Mouse (Mus musculus) spleen, embryonic (tissue): ENCODE measurements around the gene Cacna2d3.

ENCODE experiments used
- CTCF ChIA-PET: fragments of 350-600 bp; sonication (Branson Sonifier 250); formaldehyde crosslinking; loops from one replicate; lab custom pipeline; 2022; lab: Charles Lee

Gene Cacna2d3

GRCm38 (mm10) chr14:29721488-29722385, at the start of gene Cacna2d3:
Gene Cacna2d3 (minus strand): TSS chr14:29721864.
- CTCF ChIA-PET, result no interaction called here

- CTCF ChIA-PET, result no interaction called here
Measured at GRCm38 (mm10) chr14:29769486-29769885, 47.8 kb upstream of the Cacna2d3 start.

- CTCF ChIA-PET, result no interaction called here
Measured at GRCm38 (mm10) chr14:29752876-29753275, 31.2 kb upstream of the Cacna2d3 start.

GRCm38 (mm10) chr14:29738751-29739150, 17.1 kb upstream of the Cacna2d3 start:
- CTCF ChIA-PET, result no interaction called here

DNA sequence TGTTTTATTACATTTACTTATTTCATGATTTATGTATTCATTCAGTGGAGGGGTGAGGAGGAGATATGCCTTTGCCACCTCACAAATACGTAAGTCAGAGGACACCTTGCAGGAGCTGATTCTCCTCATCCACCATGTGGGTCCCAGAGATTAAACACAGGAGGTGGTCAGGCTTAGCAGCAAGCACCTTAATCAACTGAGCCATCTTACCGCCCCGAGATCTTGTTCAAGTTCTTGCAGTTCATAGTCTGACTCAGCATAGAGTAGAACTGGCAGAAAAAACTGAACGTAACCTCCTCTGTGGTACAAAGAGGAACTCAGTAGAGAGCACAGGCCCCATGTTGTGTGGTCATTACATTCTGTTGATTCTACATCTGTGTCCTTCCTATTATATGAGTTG, 8.6 kb upstream of the Cacna2d3 start:
- CTCF ChIA-PET, result no interaction called here

DNA sequence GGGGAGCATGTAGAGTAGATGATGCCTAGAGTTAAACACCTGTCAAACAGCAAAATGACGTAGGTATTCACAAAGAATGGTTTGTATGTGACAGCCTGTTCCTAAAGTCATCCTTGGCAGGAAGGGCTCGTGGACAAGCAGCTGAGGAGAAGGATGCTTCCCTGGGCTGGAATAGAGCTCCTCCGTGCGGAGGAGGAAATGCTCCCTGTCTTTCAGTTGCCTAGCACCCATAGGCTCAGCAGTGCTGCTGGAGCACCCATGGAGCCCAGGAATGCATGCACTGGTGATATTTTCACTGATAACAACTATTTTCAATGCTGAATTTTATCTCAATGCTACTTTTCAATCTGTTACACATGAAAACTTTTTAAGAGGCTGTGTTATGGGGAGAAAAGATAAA, 7.3 kb upstream of the Cacna2d3 start:
- CTCF ChIA-PET, result no interaction called here

- CTCF ChIA-PET, result no interaction called here
Measured at GRCm38 (mm10) chr14:29727596-29727995, 5.9 kb upstream of the Cacna2d3 start.

DNA sequence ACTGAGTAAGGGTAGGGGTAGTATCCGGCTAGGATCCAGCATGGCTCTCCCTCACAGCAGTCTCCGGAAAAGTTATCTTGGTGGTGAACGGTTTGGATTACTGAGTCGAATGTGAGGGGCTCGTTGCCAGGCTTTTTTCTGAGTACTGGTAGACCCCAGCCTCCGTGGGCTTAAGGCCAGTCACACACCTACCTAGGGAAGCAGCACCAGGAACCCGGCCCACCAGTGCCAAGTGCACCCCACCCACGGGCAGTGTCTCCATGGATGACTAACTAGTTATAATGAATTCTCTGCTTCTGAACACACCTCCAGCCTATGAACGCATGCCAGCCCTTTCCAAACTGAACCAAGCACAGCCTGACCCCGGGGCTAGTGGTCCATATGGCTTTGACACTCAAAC, 1.6 kb upstream of the Cacna2d3 start:
- CTCF ChIA-PET, result no interaction called here

GRCm38 (mm10) chr14:29722386-29723221, 940 bp upstream of the Cacna2d3 start:
- CTCF ChIA-PET, result no interaction called here

DNA sequence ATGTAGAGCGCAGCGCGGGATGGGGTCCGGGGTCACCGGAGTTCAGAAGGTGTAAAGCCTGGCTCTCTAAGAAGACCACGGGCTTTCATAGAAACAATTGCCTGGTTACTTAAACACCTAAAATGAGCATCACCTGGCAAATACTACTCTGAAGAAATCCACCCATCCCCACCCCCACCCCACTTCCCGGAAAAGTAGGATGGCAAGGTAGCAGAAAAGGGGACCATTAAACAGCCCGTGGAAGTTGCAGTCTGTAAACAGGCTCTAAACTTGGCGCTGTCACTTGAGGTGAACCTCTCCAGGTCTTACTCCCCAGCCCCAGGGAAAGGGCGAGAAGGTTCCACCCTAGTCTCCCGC, 555 bp downstream of the Cacna2d3 start:
- CTCF ChIA-PET, result no interaction called here

GRCm38 (mm10) chr14:29720334-29720911, 1.2 kb downstream of the Cacna2d3 start:
- CTCF ChIA-PET, result no interaction called here

DNA sequence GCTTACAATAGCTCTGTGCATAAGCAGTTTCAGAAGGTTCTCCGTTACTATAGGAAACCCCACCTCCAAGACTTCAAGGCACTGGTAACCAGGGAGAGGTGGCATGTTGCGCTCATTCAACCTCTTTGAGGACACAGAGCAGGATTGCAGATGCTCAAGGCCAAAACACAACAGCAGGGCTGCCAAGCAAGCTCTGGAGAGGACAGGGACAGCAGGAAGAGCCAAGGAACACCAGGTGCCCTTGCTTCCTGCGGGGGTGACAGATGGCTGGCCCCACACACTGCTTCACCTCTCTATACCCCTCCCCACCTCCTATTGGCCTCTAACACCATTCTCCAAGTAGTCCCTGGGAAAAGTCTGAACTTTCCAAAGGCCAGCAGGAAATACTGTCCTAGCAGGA, 9.0 kb downstream of the Cacna2d3 start:
- CTCF ChIA-PET, result no interaction called here

DNA sequence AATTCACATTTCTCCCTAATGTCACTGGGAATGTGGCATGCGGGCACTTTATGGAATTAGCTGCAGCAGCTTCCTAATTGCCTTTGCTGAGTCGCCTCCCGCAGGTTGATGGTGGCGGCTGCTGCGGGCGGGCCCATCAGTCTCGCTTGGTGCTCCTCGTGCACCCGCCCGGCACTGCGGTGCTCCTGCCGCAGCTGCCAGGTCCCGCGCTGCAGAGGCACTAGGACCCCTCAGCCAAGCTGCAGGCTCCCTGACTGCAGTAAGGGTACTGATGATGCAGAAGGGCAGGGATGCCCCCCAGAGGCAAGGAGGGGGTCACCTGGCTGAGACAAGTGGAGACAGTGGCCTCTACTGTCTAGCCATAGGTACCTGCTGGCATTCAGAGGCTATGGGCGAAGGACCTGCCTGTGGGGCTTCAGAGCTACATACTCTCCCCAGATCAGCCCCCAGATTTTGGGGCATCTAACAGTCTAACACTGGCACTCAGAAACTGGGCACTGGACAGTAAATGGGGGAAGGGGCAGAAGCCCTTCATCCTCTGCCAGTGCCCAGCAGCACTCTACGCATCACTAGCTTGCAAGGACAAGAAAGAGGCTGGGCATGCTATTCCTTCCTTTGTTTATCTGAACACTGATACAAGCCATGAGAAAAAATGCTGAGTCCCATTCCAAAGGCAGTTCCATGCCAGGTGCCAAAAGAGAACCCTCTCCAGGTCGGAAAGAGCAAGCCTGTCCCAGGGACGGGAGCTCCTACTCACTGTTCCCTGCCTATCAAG, 13.9 kb downstream of the Cacna2d3 start:
- CTCF ChIA-PET, result no interaction called here

DNA sequence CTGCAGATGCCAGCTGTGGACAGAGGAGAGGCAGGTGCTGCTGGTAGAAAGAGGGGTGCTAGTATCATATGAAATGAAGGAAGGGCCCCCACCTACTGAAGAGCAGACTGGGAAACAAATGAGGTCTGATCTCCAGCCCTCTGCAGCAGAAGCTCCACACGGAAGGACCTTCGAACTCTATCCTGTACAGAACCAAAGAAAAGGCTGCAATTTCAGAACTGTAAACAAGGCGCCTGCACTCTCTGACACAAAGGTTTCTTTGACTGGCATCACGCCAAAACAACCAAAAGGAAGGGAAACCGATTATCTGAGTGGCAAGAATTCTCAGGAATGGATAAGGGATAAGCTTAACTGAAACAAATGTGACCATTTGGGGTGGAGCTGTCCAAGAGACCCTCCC, 18.9 kb downstream of the Cacna2d3 start:
- CTCF ChIA-PET, result no interaction called here

GRCm38 (mm10) chr14:29696131-29696530, 25.5 kb downstream of the Cacna2d3 start:
- CTCF ChIA-PET, result no interaction called here

DNA sequence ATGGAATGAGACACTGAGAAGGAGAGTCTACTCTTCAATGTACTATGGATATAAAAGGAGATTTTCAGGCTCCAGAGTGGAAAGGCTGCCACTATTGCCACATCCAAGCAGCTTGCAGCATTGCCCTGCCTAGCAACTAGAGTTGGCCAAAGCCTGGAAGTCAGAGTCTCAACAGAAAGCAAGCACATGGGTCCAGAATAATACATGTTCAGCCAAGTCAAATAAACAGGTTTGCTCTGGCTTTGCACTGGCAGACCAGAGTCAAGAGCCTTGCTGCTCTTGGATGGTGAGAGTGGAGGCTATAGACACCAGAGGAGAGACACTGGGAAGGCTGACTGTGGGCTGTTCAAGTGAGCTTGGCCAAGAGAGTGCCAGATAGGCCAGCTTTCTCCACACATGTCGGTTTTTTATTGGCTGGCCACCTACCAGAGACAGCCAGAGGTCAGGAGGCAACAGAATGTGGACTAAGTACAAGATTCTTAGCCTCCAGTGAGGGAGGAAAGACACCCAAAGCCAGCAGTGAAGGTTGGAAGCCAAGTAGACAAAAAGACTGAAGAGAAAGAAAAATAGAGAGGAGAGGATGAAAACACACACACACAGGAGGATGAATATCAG, 49.1 kb downstream of the Cacna2d3 start:
- CTCF ChIA-PET, result no interaction called here

- CTCF ChIA-PET, result no interaction called here
Measured at GRCm38 (mm10) chr14:29669826-29670225, 51.8 kb downstream of the Cacna2d3 start.

GRCm38 (mm10) chr14:29657006-29657405, 64.7 kb downstream of the Cacna2d3 start:
- CTCF ChIA-PET, result no interaction called here

DNA sequence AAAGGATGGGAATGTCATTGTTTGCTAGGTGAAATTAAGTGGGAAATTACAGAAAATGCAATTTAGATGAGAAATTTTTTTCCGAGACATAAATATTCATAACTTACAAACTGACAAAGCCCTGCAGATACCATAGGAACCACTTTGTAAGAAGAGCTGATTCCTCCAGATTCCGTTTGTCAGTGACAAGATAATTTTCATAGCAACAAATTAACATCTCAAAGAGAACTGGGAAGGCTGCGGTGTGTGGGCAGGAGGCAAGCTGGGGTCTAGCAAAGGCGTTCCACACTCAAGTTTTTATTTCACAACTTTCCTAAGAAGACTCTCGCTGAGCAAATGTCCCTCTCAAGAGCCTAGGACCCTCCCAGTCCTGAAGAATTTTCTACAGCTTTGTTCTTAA, 71.1 kb downstream of the Cacna2d3 start:
- CTCF ChIA-PET, result no interaction called here

DNA sequence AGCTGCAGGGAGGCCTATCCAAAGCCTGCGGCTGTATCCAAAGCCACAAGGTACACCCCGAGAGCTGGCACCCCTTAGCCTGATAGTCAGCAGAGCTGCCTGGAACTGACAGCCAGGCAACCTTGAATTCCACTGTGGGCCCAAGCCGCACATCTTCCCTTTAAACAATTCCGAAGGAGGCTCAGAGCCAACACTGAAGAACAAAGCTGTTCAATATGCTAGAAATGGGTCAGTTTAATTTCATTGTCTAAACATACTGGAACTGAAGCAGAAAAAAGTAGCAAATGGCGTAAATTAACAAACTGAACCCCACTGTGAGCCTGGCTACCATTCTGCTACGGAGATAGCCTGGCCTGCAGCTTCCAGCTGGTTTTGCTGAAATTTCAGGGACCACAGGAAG, 72.9 kb downstream of the Cacna2d3 start:
- CTCF ChIA-PET, result no interaction called here

DNA sequence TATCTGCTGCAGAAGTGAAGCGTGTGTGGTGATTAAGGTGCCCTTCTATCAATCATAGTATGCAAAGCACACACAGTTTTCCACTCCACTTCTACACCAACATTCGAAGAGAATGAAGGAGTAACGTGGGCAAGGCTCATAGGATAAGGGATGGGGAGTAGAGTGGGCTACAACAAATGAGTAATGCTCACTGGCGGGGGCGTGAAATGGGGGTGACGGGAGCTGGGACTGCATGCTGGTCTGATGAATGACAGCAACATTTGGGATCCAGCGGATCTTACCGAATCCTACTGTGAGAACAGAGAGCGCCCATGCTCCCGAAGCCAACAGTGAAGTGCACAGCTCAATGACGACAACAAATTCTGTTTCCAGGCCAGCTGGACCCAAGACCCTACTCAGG, 76.2 kb downstream of the Cacna2d3 start:
- CTCF ChIA-PET, result no interaction called here
